Comparison of ENCODE assay signal across 26 mouse cellular contexts in genomic region chr8:122856288-122856687, GRCm38 (mm10). TPM values are rescaled to one million over a fixed set of nuclear protein-coding genes. Genes with fewer than 3 reads are reported as not detected.
"Had no signal": no experiment of that assay in that cellular context is flagged by ENCODE, and none has a peak within 500 bp of the region (broad histone marks: within the 10 kb centered on the region; RNA-seq: fewer than 3 reads in every experiment).

No protein-coding gene starts in this region.

- H3K4me2 ChIP-seq: heart, embryonic 12.5 days; hindbrain, embryonic 12.5 days; hindbrain, embryonic 14.5 days; intestine, embryonic 15.5 days; limb, embryonic 12.5 days had no signal

- H3K27ac ChIP-seq: gastrocnemius, adult 2 months; heart, embryonic 10.5 days; hindbrain, embryonic 10.5 days; hindbrain, embryonic 12.5 days; hindbrain, embryonic 14.5 days; intestine, embryonic 15.5 days; layer of hippocampus, adult 2 months; left cerebral cortex, adult 2 months; limb, embryonic 10.5 days; limb, embryonic 12.5 days; liver, embryonic 14.5 days had no signal

- H3K9me3 ChIP-seq: heart, embryonic 10.5 days; heart, embryonic 12.5 days; hindbrain, embryonic 10.5 days; hindbrain, embryonic 12.5 days; intestine, embryonic 15.5 days; limb, embryonic 10.5 days; limb, embryonic 12.5 days had no signal

- H3K27me3 ChIP-seq: intestine, embryonic 15.5 days had no signal

- ATAC-seq: hindbrain, embryonic 16.5 days; inflammation-experienced regulatory T-cells, adult 6 months; intestine, embryonic 15.5 days; intestine, postnatal 0 days had no signal

- H3K36me3 ChIP-seq: heart, embryonic 10.5 days; heart, embryonic 12.5 days; hindbrain, embryonic 10.5 days; hindbrain, embryonic 12.5 days; intestine, embryonic 15.5 days; limb, embryonic 10.5 days; limb, embryonic 12.5 days had no signal

- H3K4me3 ChIP-seq: gastrocnemius, adult 2 months; heart, embryonic 10.5 days; heart, embryonic 12.5 days; hindbrain, embryonic 10.5 days; hindbrain, embryonic 12.5 days; intestine, embryonic 15.5 days; layer of hippocampus, adult 2 months; left cerebral cortex, adult 2 months; limb, embryonic 10.5 days; limb, embryonic 12.5 days had no signal

- H3K9ac ChIP-seq: heart, embryonic 12.5 days; hindbrain, embryonic 12.5 days; hindbrain, embryonic 14.5 days; intestine, embryonic 15.5 days; limb, embryonic 12.5 days; liver, embryonic 14.5 days had no signal

- DNase-seq: gastrocnemius, adult 2 months; gastrocnemius, postnatal 10 days; gastrocnemius, postnatal 25 days; heart, adult 18-20 months; heart, postnatal 10 days; heart, postnatal 4 days; kidney, adult 18-20 months; kidney, adult 8-10 months; kidney, postnatal 10 days; kidney, postnatal 25 days; kidney, postnatal 4 days; liver had no signal

RNA-seq across cellular contexts. Expression of gene Cdh15, which starts 8.5 kb away (rescaled TPM):
- polyA plus RNA-seq: liver, embryonic 14.5 days had no signal
